Mouse (Mus musculus): ENCODE results near the gene Fcgrt. TPM values are rescaled to one million over a fixed set of nuclear protein-coding genes. Genes with fewer than 3 reads are reported as not detected.

Fcgrt gene
- polyA plus RNA-seq, 1 experiment from 2014 or later = 334 TPM

DNA sequence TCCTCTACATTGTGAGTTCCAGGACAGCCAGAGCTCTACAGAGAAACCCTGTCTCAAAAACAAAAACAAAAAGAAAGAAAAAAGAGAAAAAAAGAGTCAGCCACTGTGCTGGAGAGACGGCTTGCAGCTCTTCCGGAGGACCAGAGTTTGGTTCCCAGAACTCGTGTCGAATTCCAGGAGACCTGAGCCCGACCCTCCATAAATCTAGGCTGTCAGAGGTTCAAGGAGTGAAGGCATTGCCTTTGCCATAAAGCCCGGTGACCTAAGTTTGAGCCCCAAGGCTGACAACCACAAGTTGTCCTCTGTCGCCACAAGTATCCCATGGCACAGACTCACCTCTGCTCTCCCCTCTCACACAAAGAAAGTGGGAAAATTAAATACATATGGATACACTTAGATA is 9.5 kb downstream of the Fcgrt start:
- no peak for ATAC-seq
- Histone ChIP-seq H3K36me3 (ENCODE audit: control insufficient read depth, insufficient read depth, low read length) (0 out of 2 replicates have a peak, but pooled peaks cover 4% of the 10 kb centered on the region), H3K4me2 (ENCODE audit: low read depth, low read length) (no peak overlapping the region), H3K4me3 (ENCODE audit: low read length) (no peak overlapping the region), H3K27me3 (replicated peaks; ENCODE audit: control insufficient read depth, insufficient read depth, low read length) (no peaks in the 10 kb centered on the region), H3K4me1 (ENCODE audit: control insufficient read depth, insufficient read depth, low read length) (peaks cover 18% of the 10 kb centered on the region), H3K9ac (ENCODE audit: low read depth, low read length) (no peak overlapping the region), H3K27ac (ENCODE audit: low read length) (no peak overlapping the region), H3K9me3 (ENCODE audit: control insufficient read depth, low read length) (no peaks in the 10 kb centered on the region)
- WGBS = 34% methylated on average over 7 of the region's 7 CpGs

DNA sequence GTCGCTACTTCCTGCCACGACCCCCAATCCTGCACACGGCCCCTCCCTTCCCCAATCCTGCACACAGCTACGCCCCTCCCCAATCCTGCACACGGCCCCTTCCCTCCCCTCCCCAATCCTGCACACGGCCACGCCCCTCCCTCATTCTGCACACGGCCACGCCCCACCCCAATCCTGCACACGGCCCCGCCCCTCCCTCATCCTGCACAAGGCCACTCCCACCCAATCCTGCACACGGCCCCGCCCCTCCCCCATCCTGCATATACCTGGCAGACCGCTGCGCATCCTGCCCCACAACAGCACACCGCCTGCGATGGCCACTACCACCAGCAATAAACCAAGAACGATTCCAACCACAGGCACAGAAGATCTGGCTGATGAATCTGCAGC is 10.1 kb downstream of the Fcgrt start:
- Histone ChIP-seq H3K36me3 (ENCODE audit: control insufficient read depth, insufficient read depth, low read length) (0 out of 2 replicates have a peak, but pooled peaks cover 4% of the 10 kb centered on the region), H3K9ac (ENCODE audit: low read depth, low read length) (no peak overlapping the region), H3K4me2 (ENCODE audit: low read depth, low read length) (no peak overlapping the region), H3K27me3 (replicated peaks; ENCODE audit: control insufficient read depth, insufficient read depth, low read length) (no peaks in the 10 kb centered on the region), H3K4me1 (ENCODE audit: control insufficient read depth, insufficient read depth, low read length) (peaks cover 18% of the 10 kb centered on the region), H3K9me3 (ENCODE audit: control insufficient read depth, low read length) (no peaks in the 10 kb centered on the region), H3K4me3 (ENCODE audit: low read length) (no peak overlapping the region), H3K27ac (ENCODE audit: low read length) (peak overlapping the region; percentile 64)
- ATAC-seq = no peak
- WGBS = 33% methylated on average over 18 of the region's 18 CpGs

DNA sequence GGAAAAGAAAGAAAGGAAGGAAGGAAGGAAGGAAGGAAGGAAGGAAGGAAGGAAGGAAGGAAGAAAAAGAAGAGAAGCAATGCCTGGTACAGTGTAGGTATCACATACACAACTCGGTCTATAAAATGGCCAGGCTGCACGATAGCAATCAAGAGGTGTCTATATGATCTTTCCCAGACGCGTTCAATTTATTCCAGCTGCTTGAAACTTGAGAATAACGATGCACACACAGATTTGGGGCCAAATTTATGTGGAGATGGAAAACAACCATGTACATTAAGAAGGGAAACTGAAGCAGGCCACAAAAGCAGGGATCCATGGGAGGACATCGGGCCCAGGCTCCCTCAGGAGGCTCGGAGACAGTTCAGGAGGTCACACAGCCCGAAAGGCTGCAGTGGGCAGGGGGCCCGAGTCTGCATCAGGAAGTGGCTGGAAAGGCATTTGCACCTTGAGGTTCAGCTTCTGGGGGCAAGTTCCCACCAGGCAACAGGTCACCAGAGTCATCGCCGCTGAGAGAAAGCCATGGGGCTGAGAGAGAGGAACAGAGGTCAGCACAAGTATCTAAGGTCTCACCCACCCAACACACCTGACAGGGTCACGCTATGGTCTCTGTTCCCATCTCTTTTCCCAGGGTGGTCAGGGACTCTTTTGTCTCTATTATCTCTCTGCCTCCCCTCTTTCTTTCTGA is 10.7 kb downstream of the Fcgrt start:
- Histone ChIP-seq H3K27me3 (replicated peaks; ENCODE audit: control insufficient read depth, insufficient read depth, low read length) (no peaks in the 10 kb centered on the region), H3K9me3 (ENCODE audit: control insufficient read depth, low read length) (no peaks in the 10 kb centered on the region), H3K27ac (ENCODE audit: low read length) (peak overlapping the region; percentile 64), H3K4me3 (ENCODE audit: low read length) (no peak overlapping the region), H3K9ac (ENCODE audit: low read depth, low read length) (no peak overlapping the region), H3K4me1 (ENCODE audit: control insufficient read depth, insufficient read depth, low read length) (peaks cover 18% of the 10 kb centered on the region), H3K4me2 (ENCODE audit: low read depth, low read length) (no peak overlapping the region), H3K36me3 (ENCODE audit: control insufficient read depth, insufficient read depth, low read length) (0 out of 2 replicates have a peak, but pooled peaks cover 4% of the 10 kb centered on the region)
- 52% methylated on average over 12 of the region's 12 CpGs for WGBS
- no peak for ATAC-seq

DNA sequence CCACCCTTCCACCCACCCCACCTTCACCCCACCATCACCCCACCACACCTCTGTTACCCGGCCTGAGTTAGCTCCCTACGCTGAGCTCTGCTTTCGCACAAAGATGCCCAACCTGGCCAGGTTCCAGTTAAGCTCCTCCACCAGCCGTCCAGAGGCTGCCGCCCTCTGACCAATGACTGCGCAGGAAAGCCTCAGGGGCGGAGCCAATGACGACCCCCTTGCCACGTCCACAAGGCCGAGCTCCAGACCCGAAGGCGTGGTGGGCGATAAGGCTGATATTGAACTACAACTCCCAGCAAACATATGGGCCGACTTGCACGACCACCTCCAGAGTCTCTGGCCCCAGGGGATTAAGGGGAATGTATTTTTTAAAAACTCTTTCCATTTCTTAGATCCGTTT is 11.6 kb downstream of the Fcgrt start, which contains the start of gene Rcn3:
Rcn3 (minus strand) TSS at position 174 of the 400 bp plus-strand sequence.
- 0 out of 2 replicates have a peak, but pooled peaks cover 4% of the 10 kb centered on the region for H3K36me3 ChIP-seq (ENCODE audit: control insufficient read depth, insufficient read depth, low read length)
- peak within 1 kb of the TSS; percentile 75 for H3K9ac ChIP-seq (ENCODE audit: low read depth, low read length)
- H3K27me3 ChIP-seq (replicated peaks; ENCODE audit: control insufficient read depth, insufficient read depth, low read length) = no peaks in the 10 kb centered on the region
- WGBS = under 1% methylated on average over 16 of the region's 16 CpGs
- peak within 1 kb of the TSS; percentile 79 for H3K27ac ChIP-seq (ENCODE audit: low read length)
- ATAC-seq = peak; percentile 87
- peaks cover 18% of the 10 kb centered on the region for H3K4me1 ChIP-seq (ENCODE audit: control insufficient read depth, insufficient read depth, low read length)
- no peaks in the 10 kb centered on the region for H3K9me3 ChIP-seq (ENCODE audit: control insufficient read depth, low read length)
- H3K4me2 ChIP-seq (ENCODE audit: low read depth, low read length) = peak within 1 kb of the TSS; percentile 65
- peak within 1 kb of the TSS; percentile 57 for H3K4me3 ChIP-seq (ENCODE audit: low read length)

DNA sequence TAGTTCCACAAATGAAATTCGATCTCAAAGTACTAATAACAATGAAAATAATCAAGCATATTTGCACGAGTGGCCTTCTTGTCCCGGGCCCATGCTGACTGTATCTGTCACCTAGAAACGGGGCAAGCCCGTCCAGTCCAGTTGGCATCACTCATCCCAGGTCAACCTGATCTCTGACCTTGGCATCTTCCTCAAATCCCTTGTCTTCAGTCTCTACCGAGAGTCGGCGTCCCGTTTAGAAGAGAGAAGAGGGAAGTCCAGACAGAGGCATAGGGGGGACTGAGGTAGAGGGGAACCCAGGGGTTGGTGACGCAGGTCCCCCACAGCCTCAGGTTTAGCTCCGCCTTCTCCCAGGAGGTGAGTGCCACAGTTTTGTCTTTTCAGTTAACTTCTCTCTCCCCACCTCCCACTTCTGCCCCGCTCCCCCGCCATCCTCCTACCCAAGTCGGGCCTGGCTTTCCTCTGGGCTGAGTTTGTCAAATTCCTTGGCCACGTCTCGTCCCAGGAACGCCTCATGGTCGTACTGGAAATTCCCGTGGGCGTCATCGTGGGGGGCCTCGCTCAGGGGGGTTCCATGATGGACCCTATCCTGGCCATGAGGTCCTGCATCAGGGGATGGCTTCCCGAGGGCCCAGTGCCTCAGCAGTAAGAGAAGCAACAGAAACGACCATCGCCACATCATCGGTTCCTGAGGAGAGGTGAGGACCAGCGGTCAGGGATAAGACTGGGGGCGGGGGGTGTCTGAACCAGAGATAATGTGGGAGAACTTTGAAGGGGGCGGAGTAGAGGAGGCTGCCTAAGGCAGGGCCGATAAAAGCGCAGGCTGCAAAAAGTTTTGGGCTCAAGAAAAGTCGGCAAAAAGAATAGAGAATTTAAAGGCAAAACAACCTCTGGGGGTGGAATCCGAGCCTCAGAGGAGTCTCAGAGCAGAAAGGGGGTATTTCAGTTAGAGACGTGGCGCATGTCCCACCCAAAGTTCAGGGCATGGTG is 12.4 kb downstream of the Fcgrt start:
- Histone ChIP-seq H3K27me3 (replicated peaks; ENCODE audit: control insufficient read depth, insufficient read depth, low read length) (no peaks in the 10 kb centered on the region), H3K27ac (ENCODE audit: low read length) (peak overlapping the region; percentile 79), H3K36me3 (ENCODE audit: control insufficient read depth, insufficient read depth, low read length) (0 out of 2 replicates have a peak, but pooled peaks cover 7% of the 10 kb centered on the region), H3K4me2 (ENCODE audit: low read depth, low read length) (peak overlapping the region; percentile 65), H3K4me3 (ENCODE audit: low read length) (peak overlapping the region; percentile 57), H3K9ac (ENCODE audit: low read depth, low read length) (peak overlapping the region; percentile 75), H3K4me1 (ENCODE audit: control insufficient read depth, insufficient read depth, low read length) (peaks cover 18% of the 10 kb centered on the region), H3K9me3 (ENCODE audit: control insufficient read depth, low read length) (no peaks in the 10 kb centered on the region)
- 13% methylated on average over 35 of the region's 35 CpGs for WGBS
- ATAC-seq = peak; percentile 60

DNA sequence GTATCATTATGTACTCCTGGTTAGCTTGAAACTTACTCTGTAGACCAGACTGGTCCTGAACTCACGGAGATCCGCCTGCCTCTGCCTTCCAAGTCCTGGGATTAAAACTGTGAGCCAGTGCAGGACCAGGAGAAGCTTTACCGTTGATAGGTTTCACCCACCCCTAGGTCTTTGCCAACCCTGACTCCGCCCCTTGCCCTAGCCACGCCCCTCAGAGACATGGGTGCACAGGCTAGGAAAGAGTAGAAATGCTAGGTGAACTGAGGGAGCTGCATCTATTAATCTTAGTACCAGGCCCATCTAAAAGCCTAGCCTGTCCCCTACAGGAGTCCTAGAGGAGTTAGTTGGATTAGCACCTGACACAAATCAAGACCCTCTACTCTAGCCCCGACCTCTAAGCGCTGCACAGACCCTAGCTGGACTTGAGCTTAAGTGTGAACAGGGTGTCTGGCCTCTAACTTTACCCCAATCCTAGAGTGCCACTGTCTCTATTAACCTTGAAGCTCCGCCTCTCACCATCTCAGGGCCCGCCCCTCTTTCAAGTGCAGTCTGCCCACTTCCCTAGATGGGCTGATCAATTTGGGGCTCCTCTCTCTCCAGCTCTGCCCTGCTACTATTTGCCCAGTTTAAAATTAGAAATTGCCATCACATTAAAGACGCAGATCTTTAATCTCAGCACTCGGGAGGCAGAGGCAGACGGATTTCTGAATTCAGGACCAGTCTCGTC is 13.2 kb downstream of the Fcgrt start:
- peak overlapping the region; percentile 65; the same call in 1 of the 2 replicates for H3K4me2 ChIP-seq (ENCODE audit: low read depth, low read length)
- peaks cover 12% of the 10 kb centered on the region; the same call in 1 of the 2 replicates for H3K36me3 ChIP-seq (ENCODE audit: control insufficient read depth, insufficient read depth, low read length)
- no peaks in the 10 kb centered on the region for H3K9me3 ChIP-seq (ENCODE audit: control insufficient read depth, low read length)
- H3K27me3 ChIP-seq (replicated peaks; ENCODE audit: control insufficient read depth, insufficient read depth, low read length) = no peaks in the 10 kb centered on the region
- H3K4me3 ChIP-seq (ENCODE audit: low read length) = peak overlapping the region; percentile 57
- peaks cover 18% of the 10 kb centered on the region for H3K4me1 ChIP-seq (ENCODE audit: control insufficient read depth, insufficient read depth, low read length)
- H3K9ac ChIP-seq (ENCODE audit: low read depth, low read length) = peak overlapping the region; percentile 75; the same call in 1 of the 2 replicates
- H3K27ac ChIP-seq (ENCODE audit: low read length) = no peak overlapping the region
- 79% methylated on average over 13 of the region's 13 CpGs for WGBS
- ATAC-seq = no peak

DNA sequence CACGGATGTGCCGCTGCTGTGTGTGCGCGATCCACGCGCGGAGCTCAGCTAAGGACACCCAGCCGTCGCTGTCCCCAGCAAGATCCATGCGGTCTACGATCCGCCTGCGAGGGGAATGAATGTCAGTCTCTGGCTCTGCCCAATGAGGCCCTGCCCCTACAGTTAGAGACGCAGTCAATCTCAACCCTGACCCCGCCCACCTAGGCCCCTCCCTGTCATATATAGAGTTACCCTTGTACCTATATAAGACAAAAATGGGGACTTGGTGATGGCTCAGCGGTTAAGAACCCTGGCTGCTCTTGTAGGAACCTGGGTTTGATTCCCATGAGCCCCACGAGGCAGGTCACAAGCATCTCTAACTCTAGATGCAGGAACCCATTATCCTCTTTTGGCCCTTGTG is 15.1 kb downstream of the Fcgrt start:
- H3K4me2 ChIP-seq (ENCODE audit: low read depth, low read length) = no peak overlapping the region
- H3K9ac ChIP-seq (ENCODE audit: low read depth, low read length) = no peak overlapping the region
- 92% methylated on average over 17 of the region's 17 CpGs for WGBS
- H3K27me3 ChIP-seq (replicated peaks; ENCODE audit: control insufficient read depth, insufficient read depth, low read length) = no peaks in the 10 kb centered on the region
- no peaks in the 10 kb centered on the region for H3K9me3 ChIP-seq (ENCODE audit: control insufficient read depth, low read length)
- no peak overlapping the region for H3K4me3 ChIP-seq (ENCODE audit: low read length)
- peaks cover 12% of the 10 kb centered on the region; the same call in 1 of the 2 replicates for H3K36me3 ChIP-seq (ENCODE audit: control insufficient read depth, insufficient read depth, low read length)
- H3K27ac ChIP-seq (ENCODE audit: low read length) = no peak overlapping the region
- H3K4me1 ChIP-seq (ENCODE audit: control insufficient read depth, insufficient read depth, low read length) = peaks cover 16% of the 10 kb centered on the region
- no peak for ATAC-seq

DNA sequence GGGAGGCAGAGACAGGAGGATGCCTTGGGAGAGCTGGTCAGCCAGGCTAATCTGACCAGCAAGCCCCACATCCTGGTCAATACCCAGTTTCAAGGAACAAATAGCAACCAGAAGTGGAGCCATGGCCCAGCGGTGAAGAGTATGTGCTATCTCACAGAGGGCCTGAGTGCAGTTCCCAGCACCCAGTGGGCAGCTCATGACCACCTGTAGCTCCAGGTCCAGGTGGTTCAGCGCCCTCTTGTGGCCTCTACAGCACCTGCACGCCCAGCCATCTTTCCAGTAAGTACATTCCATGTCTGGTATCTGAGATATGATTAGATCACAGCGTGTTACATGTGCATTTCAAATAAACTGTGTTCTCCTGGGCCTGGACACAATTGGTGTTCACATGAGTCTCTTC is 17.6 kb downstream of the Fcgrt start:
- no peaks in the 10 kb centered on the region for H3K9me3 ChIP-seq (ENCODE audit: control insufficient read depth, low read length)
- H3K4me3 ChIP-seq (ENCODE audit: low read length) = no peak overlapping the region
- WGBS = 75% methylated on average over 4 of the region's 4 CpGs
- no peak overlapping the region for H3K9ac ChIP-seq (ENCODE audit: low read depth, low read length)
- H3K4me2 ChIP-seq (ENCODE audit: low read depth, low read length) = no peak overlapping the region
- ATAC-seq = no peak
- peaks cover 14% of the 10 kb centered on the region for H3K4me1 ChIP-seq (ENCODE audit: control insufficient read depth, insufficient read depth, low read length)
- no peaks in the 10 kb centered on the region for H3K27me3 ChIP-seq (replicated peaks; ENCODE audit: control insufficient read depth, insufficient read depth, low read length)
- no peak overlapping the region for H3K27ac ChIP-seq (ENCODE audit: low read length)
- H3K36me3 ChIP-seq (ENCODE audit: control insufficient read depth, insufficient read depth, low read length) = peaks cover 15% of the 10 kb centered on the region; the same call in 1 of the 2 replicates
